Mouse (Mus musculus) neutrophil, adult 5-6 weeks (primary cell): ENCODE results near the gene Gm10073. TPM values are rescaled to one million over a fixed set of nuclear protein-coding genes. Genes with fewer than 3 reads are reported as not detected.

Experiments
- ATAC-seq: fragments of 151-379, 151-347 bp; 2 replicates; pipeline ENCODE4 v1.8.0; 2017; ENCODE audit warnings: mild to moderate bottlenecking, moderate TSS enrichment; ENCODE audit not compliant: insufficient number of reproducible peaks, poor library complexity, low FRiP score, severe bottlenecking; ENCODE audit errors: extremely low read depth
- total RNA-seq: library from RNA; stranded (forward); fragments of 200-1000 nt; gene quantifications from 2 replicates; pipeline ENCODE4 v1.2.3, GENCODE M21; 2017

Gm10073 gene
- total RNA-seq, 1 experiment from 2014 or later = 2.4 TPM

DNA sequence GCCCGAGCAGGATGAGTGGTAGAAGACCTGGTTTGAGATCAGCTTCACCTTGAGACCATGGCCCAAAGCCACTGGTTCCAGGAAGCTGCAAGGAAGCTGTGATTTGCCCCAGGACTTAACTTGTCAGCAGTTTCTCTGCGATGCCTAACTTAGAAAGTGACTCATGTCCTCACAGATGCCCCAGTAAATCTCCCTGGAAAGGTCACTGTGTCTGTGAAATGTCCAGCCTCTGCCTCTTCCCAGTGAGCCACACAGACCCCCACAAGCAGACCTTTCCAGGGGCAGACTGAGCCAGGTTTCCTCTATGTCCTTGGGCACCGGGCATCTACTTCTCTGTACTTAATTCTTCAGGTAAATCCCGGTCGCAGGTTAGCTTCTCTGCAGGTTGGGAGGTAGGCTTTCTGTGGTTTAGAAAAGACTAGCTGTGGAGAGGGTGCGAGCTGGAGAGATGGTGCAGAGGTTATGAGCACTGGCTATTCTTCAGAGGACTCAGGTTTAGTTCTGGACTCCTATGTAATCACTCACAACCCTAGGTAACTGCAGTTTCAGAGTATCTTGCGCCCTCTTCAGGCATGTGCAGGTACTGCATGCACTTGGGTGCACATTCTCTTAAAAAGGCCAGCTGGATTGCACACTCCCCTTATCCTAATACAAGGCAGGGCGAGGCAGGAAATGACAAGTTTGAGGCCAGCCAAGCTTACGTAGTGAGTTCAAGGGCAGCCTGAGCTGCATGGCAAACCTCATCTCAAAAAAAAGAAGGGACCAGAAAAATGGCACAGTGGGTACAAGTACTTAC is 45.8 kb downstream of the Gm10073 start:
- ATAC-seq = no peak

DNA sequence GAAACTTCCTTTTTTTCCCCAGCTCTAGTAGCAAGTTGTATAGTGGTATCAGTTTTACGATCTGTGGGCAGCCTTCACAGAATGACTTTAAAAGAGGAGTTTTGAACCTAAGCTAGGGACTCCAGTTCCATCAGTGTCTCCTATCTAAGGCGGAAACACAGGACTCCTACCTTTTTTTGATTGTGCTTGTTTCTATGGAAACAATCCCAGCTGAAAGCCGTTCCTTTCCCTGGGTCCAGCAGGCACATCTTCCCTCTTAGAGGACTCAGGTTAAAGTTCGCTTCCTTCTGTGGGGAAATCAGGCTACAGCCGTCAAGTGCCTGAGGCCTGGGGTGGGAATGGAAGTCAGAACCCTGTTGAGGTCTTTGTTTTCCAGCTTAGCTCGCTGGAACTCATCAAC is 46.5 kb downstream of the Gm10073 start:
- no peak for ATAC-seq

Other genes with a start within 250 kb of the Gm10073 start
- gene Smpd3, start 235.5 kb downstream of the Gm10073 start, total RNA-seq = 1.3 and 1.4 TPM in 2 replicates
- 13.1 and 14.3 TPM in 2 replicates for gene Zfp90, start 158.1 kb downstream of the Gm10073 start, total RNA-seq
- not detected in 2 replicates for gene 6030452D12Rik, start 72.9 kb downstream of the Gm10073 start, total RNA-seq
- gene Cdh3, start 62.6 kb downstream of the Gm10073 start, total RNA-seq = not detected in 2 replicates
- gene Cdh1, start 29.9 kb upstream of the Gm10073 start, total RNA-seq = 0.98 and 1.5 TPM in 2 replicates
- 11.9 and 12.9 TPM in 2 replicates for gene Tango6, start 109.6 kb upstream of the Gm10073 start, total RNA-seq